Mouse (Mus musculus): ENCODE measurements around the gene Ankrd23. TPM values are rescaled to one million over a fixed set of nuclear protein-coding genes. Genes with fewer than 3 reads are reported as not detected.

Gene Ankrd23
- polyA plus RNA-seq, 1 experiment from 2014 or later, result 12.0 TPM

- H3K36me3 ChIP-seq, result peaks cover 17% of the 10 kb centered on the region
- H3K9ac ChIP-seq (replicated peaks), result no peak overlapping the region
- no peak overlapping the region for H3K4me3 ChIP-seq
- no peak overlapping the region for H3K4me2 ChIP-seq (replicated peaks)
- 82% methylated on average over 4 of the region's 4 CpGs for WGBS
- no peak for ATAC-seq (replicated peaks)
- peaks cover 6% of the 10 kb centered on the region; the same call in 1 of the 2 replicates for H3K4me1 ChIP-seq
- H3K27me3 ChIP-seq, result no peaks in the 10 kb centered on the region
- no peaks in the 10 kb centered on the region for H3K9me3 ChIP-seq
- no peak overlapping the region for H3K27ac ChIP-seq (replicated peaks)
These were observed 2.0 kb upstream of the Ankrd23 start for GRCm38 (mm10) chr1:36538727-36539126.

- no peak for ATAC-seq (replicated peaks)
- no peaks in the 10 kb centered on the region for H3K9me3 ChIP-seq
- H3K27ac ChIP-seq (replicated peaks), result no peak overlapping the region
- peaks cover 6% of the 10 kb centered on the region; the same call in 1 of the 2 replicates for H3K4me1 ChIP-seq
- no peak overlapping the region for H3K4me2 ChIP-seq (replicated peaks)
- peaks cover 11% of the 10 kb centered on the region for H3K36me3 ChIP-seq
- H3K4me3 ChIP-seq, result no peak overlapping the region
- 88% methylated on average over 8 of the region's 8 CpGs for WGBS
- no peak overlapping the region for H3K9ac ChIP-seq (replicated peaks)
- H3K27me3 ChIP-seq, result no peaks in the 10 kb centered on the region
These were observed 320 bp downstream of the Ankrd23 start for GRCm38 (mm10) chr1:36536397-36536728.

- no peak overlapping the region for H3K4me3 ChIP-seq
- no peak overlapping the region for H3K9ac ChIP-seq (replicated peaks)
- ATAC-seq (replicated peaks), result no peak
- peaks cover 6% of the 10 kb centered on the region; the same call in 1 of the 2 replicates for H3K4me1 ChIP-seq
- H3K9me3 ChIP-seq, result no peaks in the 10 kb centered on the region
- H3K4me2 ChIP-seq (replicated peaks), result no peak overlapping the region
- 88% methylated on average over 11 of the region's 11 CpGs for WGBS
- H3K36me3 ChIP-seq, result 0 out of 2 replicates have a peak, but pooled peaks cover 7% of the 10 kb centered on the region
- H3K27me3 ChIP-seq, result no peaks in the 10 kb centered on the region
- no peak overlapping the region for H3K27ac ChIP-seq (replicated peaks)
These were observed 946 bp downstream of the Ankrd23 start for GRCm38 (mm10) chr1:36535477-36536396.

- H3K4me3 ChIP-seq, result no peak overlapping the region
- no peaks in the 10 kb centered on the region for H3K9me3 ChIP-seq
- H3K4me1 ChIP-seq, result peaks cover 15% of the 10 kb centered on the region
- H3K4me2 ChIP-seq (replicated peaks), result no peak overlapping the region
- ATAC-seq (replicated peaks), result no peak
- WGBS, result 89% methylated on average over 6 of the region's 6 CpGs
- H3K9ac ChIP-seq (replicated peaks), result no peak overlapping the region
- H3K27me3 ChIP-seq, result no peaks in the 10 kb centered on the region
- H3K36me3 ChIP-seq, result no peaks in the 10 kb centered on the region
- H3K27ac ChIP-seq (replicated peaks), result no peak overlapping the region
These were observed 2.1 kb downstream of the Ankrd23 start for GRCm38 (mm10) chr1:36534595-36535058.

- H3K27ac ChIP-seq (replicated peaks), result no peak overlapping the region
- no peak overlapping the region for H3K9ac ChIP-seq (replicated peaks)
- H3K9me3 ChIP-seq, result no peaks in the 10 kb centered on the region
- WGBS, result 86% methylated on average over 6 of the region's 6 CpGs
- ATAC-seq (replicated peaks), result no peak
- peaks cover 18% of the 10 kb centered on the region for H3K4me1 ChIP-seq
- no peak overlapping the region for H3K4me3 ChIP-seq
- H3K36me3 ChIP-seq, result no peaks in the 10 kb centered on the region
- no peaks in the 10 kb centered on the region for H3K27me3 ChIP-seq
- H3K4me2 ChIP-seq (replicated peaks), result no peak overlapping the region
These were observed 3.1 kb downstream of the Ankrd23 start for GRCm38 (mm10) chr1:36533546-36533945.

GRCm38 (mm10) chr1:36531461-36531860 lies 5.2 kb downstream of the Ankrd23 start:
- Histone ChIP-seq H3K27me3 (no peaks in the 10 kb centered on the region), H3K4me1 (peaks cover 28% of the 10 kb centered on the region), H3K9ac (replicated peaks) (no peak overlapping the region), H3K27ac (replicated peaks) (no peak overlapping the region), H3K9me3 (no peaks in the 10 kb centered on the region), H3K36me3 (peaks cover 10% of the 10 kb centered on the region; the same call in 1 of the 2 replicates), H3K4me2 (replicated peaks) (no peak overlapping the region), H3K4me3 (no peak overlapping the region)
- WGBS, result 88% methylated on average over 12 of the region's 12 CpGs
- no peak for ATAC-seq (replicated peaks)

GRCm38 (mm10) chr1:36530962-36531361 lies 5.7 kb downstream of the Ankrd23 start:
- H3K4me2 ChIP-seq (replicated peaks), result no peak overlapping the region
- H3K4me1 ChIP-seq, result peaks cover 28% of the 10 kb centered on the region
- no peak overlapping the region for H3K9ac ChIP-seq (replicated peaks)
- 0 out of 2 replicates have a peak overlapping the region, but pooled peaks have one; percentile 22 for H3K27ac ChIP-seq (replicated peaks)
- 95% methylated on average over 7 of the region's 7 CpGs for WGBS
- H3K4me3 ChIP-seq, result no peak overlapping the region
- H3K9me3 ChIP-seq, result no peaks in the 10 kb centered on the region
- ATAC-seq (replicated peaks), result no peak
- peaks cover 10% of the 10 kb centered on the region; the same call in 1 of the 2 replicates for H3K36me3 ChIP-seq
- no peaks in the 10 kb centered on the region for H3K27me3 ChIP-seq

- ATAC-seq (replicated peaks), result no peak
- 66% methylated on average over 8 of the region's 8 CpGs for WGBS
These were observed 6.2 kb downstream of the Ankrd23 start for GRCm38 (mm10) chr1:36530485-36530884.

GRCm38 (mm10) chr1:36529875-36530274 lies 6.8 kb downstream of the Ankrd23 start:
- no peak for ATAC-seq (replicated peaks)
- Histone ChIP-seq H3K36me3 (peaks cover 21% of the 10 kb centered on the region), H3K27me3 (no peaks in the 10 kb centered on the region), H3K4me1 (peaks cover 28% of the 10 kb centered on the region), H3K4me2 (replicated peaks) (no peak overlapping the region), H3K27ac (replicated peaks) (no peak overlapping the region), H3K9ac (replicated peaks) (no peak overlapping the region), H3K9me3 (no peaks in the 10 kb centered on the region), H3K4me3 (no peak overlapping the region)
- 87% methylated on average over 4 of the region's 4 CpGs for WGBS

More at GRCm38 (mm10) chr1:36530485-36530884, 6.2 kb downstream of the Ankrd23 start:
- H3K27me3 ChIP-seq, result no peaks in the 10 kb centered on the region
- H3K36me3 ChIP-seq, result peaks cover 15% of the 10 kb centered on the region
- no peak overlapping the region for H3K4me3 ChIP-seq
- H3K4me2 ChIP-seq (replicated peaks), result no peak overlapping the region
- H3K9ac ChIP-seq (replicated peaks), result no peak overlapping the region
- no peaks in the 10 kb centered on the region for H3K9me3 ChIP-seq
- H3K27ac ChIP-seq (replicated peaks), result 0 out of 2 replicates have a peak overlapping the region, but pooled peaks have one; percentile 22
- peaks cover 28% of the 10 kb centered on the region for H3K4me1 ChIP-seq

GRCm38 (mm10) chr1:36529274-36529673 lies 7.4 kb downstream of the Ankrd23 start:
- no peak overlapping the region for H3K4me3 ChIP-seq
- H3K27me3 ChIP-seq, result no peaks in the 10 kb centered on the region
- 96% methylated on average over 4 of the region's 4 CpGs for WGBS
- H3K36me3 ChIP-seq, result peaks cover 27% of the 10 kb centered on the region
- ATAC-seq (replicated peaks), result no peak
- H3K4me1 ChIP-seq, result peaks cover 30% of the 10 kb centered on the region
- H3K27ac ChIP-seq (replicated peaks), result no peak overlapping the region
- no peaks in the 10 kb centered on the region for H3K9me3 ChIP-seq
- H3K9ac ChIP-seq (replicated peaks), result no peak overlapping the region
- no peak overlapping the region for H3K4me2 ChIP-seq (replicated peaks)

- Histone ChIP-seq H3K4me3 (no peak overlapping the region), H3K9me3 (no peaks in the 10 kb centered on the region), H3K27me3 (no peaks in the 10 kb centered on the region), H3K27ac (replicated peaks) (peak overlapping the region; percentile 72), H3K4me1 (peaks cover 39% of the 10 kb centered on the region), H3K9ac (replicated peaks) (no peak overlapping the region), H3K36me3 (peaks cover 31% of the 10 kb centered on the region), H3K4me2 (replicated peaks) (no peak overlapping the region)
- 0% methylated on average over 1 of the region's 1 CpGs for WGBS
- ATAC-seq (replicated peaks), result peak; percentile 70
These were observed 8.3 kb downstream of the Ankrd23 start for GRCm38 (mm10) chr1:36528351-36528750.

- H3K4me2 ChIP-seq (replicated peaks), result no peak overlapping the region
- no peak overlapping the region for H3K4me3 ChIP-seq
- peak overlapping the region; percentile 72; the same call in 1 of the 2 replicates for H3K27ac ChIP-seq (replicated peaks)
- WGBS, result 85% methylated on average over 10 of the region's 10 CpGs
- no peaks in the 10 kb centered on the region for H3K27me3 ChIP-seq
- ATAC-seq (replicated peaks), result no peak
- H3K4me1 ChIP-seq, result peaks cover 51% of the 10 kb centered on the region
- H3K36me3 ChIP-seq, result peaks cover 36% of the 10 kb centered on the region
- H3K9me3 ChIP-seq, result no peaks in the 10 kb centered on the region
- H3K9ac ChIP-seq (replicated peaks), result no peak overlapping the region
These were observed 9.8 kb downstream of the Ankrd23 start for GRCm38 (mm10) chr1:36526903-36527302.

Measured in forebrain, embryonic 15.5 days (tissue).